Mouse (Mus musculus): ENCODE measurements around the gene Slc25a47. TPM values are rescaled to one million over a fixed set of nuclear protein-coding genes. Genes with fewer than 3 reads are reported as not detected.
A peak's percentile ranks its signal among the peaks of the same experiment; 100 is the strongest.
"Not testable (repeated sequence)": the region's sequence is repeated elsewhere in the genome, so short reads cannot be mapped to it uniquely, and the experiment has no call there.

Gene Slc25a47
- polyA plus RNA-seq, 1 experiment from 2014 or later: 11.0 TPM

DNA sequence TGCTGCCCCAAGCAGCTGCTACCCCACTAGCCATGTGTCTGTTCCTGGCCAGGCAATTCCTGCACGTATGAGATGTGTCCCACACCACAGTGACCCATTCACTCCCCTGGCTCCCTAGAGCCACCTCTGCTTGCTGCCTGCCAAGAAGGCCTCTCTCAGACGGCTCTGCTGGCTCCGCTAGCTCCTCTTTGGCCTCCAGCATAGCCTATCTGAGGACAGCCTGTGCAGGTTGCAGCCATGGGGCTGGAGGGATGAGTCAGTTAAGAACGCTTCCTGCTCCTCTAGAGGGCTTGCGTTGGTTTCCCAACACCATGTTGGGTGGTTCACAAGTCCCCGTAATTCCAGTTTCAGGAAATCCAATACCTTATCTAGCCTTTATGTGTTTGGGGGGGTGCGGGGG lies 6.8 kb downstream of the Slc25a47 start:
- 91% methylated on average over 7 of the region's 7 CpGs for WGBS
- Histone ChIP-seq H3K4me2 (ENCODE audit: low read length) (no peak overlapping the region), H3K27me3 (replicated peaks; ENCODE audit: control insufficient read depth, insufficient read depth, low read length) (no peaks in the 10 kb centered on the region), H3K4me1 (replicated peaks; ENCODE audit: control insufficient read depth, insufficient read depth, low read length) (peaks cover 9% of the 10 kb centered on the region), H3K4me3 (ENCODE audit: low read depth, low read length) (no peak overlapping the region), H3K9ac (ENCODE audit: low read length) (no peak overlapping the region), H3K9me3 (ENCODE audit: control insufficient read depth, low read length) (no peaks in the 10 kb centered on the region), H3K36me3 (ENCODE audit: control insufficient read depth, insufficient read depth, low read length) (peaks cover 38% of the 10 kb centered on the region), H3K27ac (ENCODE audit: low read depth) (no peak overlapping the region)
- ATAC-seq (replicated peaks; ENCODE audit: low FRiP score, low TSS enrichment, low read depth) (no peak), DNase-seq (ENCODE audit: low spot score) (no peak)

DNA sequence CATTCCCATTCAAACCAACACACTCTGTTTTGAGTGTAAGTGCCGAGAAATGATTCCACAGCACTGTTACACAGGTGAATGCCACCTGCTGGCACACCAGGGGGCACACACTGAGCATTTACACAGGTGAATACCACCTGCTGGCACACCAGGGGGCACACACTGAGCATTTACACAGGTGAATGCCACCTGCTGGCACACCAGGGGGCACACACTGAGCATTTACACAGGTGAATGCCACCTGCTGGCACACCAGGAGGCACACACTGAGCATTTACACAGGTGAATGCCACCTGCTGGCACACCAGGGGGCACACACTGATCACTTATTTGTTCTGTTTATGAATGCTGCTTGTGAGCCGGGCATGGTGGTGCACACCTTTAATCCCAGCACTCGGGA lies 12.2 kb downstream of the Slc25a47 start:
- H3K36me3 ChIP-seq (ENCODE audit: control insufficient read depth, insufficient read depth, low read length): peaks cover 16% of the 10 kb centered on the region

DNA sequence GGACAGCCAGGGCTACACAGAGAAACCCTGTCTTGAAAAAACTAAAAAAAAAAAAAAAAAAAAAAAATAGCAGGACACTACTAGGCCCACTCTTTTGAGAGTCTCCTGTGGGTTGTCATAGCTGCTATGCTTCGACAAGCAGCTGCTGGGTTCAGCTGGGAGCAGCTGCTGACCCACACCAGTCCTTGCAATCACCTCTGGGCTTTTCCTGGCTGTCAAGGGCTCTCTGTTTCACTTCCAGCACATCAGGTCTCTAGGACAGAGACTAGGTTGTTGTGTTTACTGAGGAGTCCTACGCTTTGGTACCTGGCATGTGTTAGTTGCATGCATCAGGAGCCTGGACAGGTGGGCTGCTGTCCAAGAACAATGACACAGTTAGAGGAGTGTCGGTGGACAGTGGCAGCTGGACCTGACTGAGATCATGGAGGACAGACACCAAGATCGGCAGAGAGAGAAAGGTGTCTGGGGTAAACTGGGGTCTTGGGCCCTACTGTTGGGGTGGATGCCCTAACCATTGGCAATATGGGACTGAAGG lies 13.7 kb downstream of the Slc25a47 start:
- no peak overlapping the region for H3K9ac ChIP-seq (ENCODE audit: low read length)
- no peak overlapping the region for H3K27ac ChIP-seq (ENCODE audit: low read depth)
- no peaks in the 10 kb centered on the region for H3K4me1 ChIP-seq (replicated peaks; ENCODE audit: control insufficient read depth, insufficient read depth, low read length)
- peaks cover 7% of the 10 kb centered on the region for H3K36me3 ChIP-seq (ENCODE audit: control insufficient read depth, insufficient read depth, low read length)
- H3K4me2 ChIP-seq (ENCODE audit: low read length): no peak overlapping the region
- no peak overlapping the region for H3K4me3 ChIP-seq (ENCODE audit: low read depth, low read length)
- DNase-seq (ENCODE audit: low spot score) (no peak), ATAC-seq (replicated peaks; ENCODE audit: low FRiP score, low TSS enrichment, low read depth) (no peak)
- WGBS: 77% methylated on average over 4 of the region's 4 CpGs
- H3K9me3 ChIP-seq (ENCODE audit: control insufficient read depth, low read length): no peaks in the 10 kb centered on the region
- no peaks in the 10 kb centered on the region for H3K27me3 ChIP-seq (replicated peaks; ENCODE audit: control insufficient read depth, insufficient read depth, low read length)

More for the DNA sequence above, 12.2 kb downstream of the Slc25a47 start:
- H3K4me1 ChIP-seq (replicated peaks; ENCODE audit: control insufficient read depth, insufficient read depth, low read length); DNase-seq (ENCODE audit: low spot score); H3K4me2 ChIP-seq (ENCODE audit: low read length); H3K27ac ChIP-seq (ENCODE audit: low read depth); H3K27me3 ChIP-seq (replicated peaks; ENCODE audit: control insufficient read depth, insufficient read depth, low read length); H3K9me3 ChIP-seq (ENCODE audit: control insufficient read depth, low read length); ATAC-seq (replicated peaks; ENCODE audit: low FRiP score, low TSS enrichment, low read depth); H3K4me3 ChIP-seq (ENCODE audit: low read depth, low read length); H3K9ac ChIP-seq (ENCODE audit: low read length): not testable (repeated sequence)
- WGBS: 94% methylated on average over 3 of the region's 3 CpGs

DNA sequence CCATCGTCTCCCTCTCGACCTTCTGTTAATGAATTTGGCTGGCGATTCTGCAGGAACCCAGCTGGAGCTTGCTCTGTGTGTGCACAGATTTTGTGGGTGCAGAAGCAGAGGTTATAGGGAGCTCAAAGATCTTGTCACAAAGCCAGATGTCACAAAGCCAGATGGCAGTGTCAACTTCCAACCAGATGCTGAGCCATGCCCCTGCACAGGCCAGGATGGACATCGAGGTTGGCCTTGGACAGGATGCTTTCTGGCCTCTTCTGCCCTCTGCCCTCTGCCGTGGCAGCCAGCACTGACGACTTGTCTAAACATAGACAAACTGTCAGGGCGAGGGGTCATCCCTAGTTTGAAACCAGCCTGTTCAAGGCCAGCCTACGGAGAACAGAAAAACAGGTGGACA lies 14.3 kb downstream of the Slc25a47 start:
- peaks cover 2% of the 10 kb centered on the region for H3K36me3 ChIP-seq (ENCODE audit: control insufficient read depth, insufficient read depth, low read length)
- H3K9ac ChIP-seq (ENCODE audit: low read length): no peak overlapping the region
- no peaks in the 10 kb centered on the region for H3K4me1 ChIP-seq (replicated peaks; ENCODE audit: control insufficient read depth, insufficient read depth, low read length)
- H3K4me3 ChIP-seq (ENCODE audit: low read depth, low read length): no peak overlapping the region
- ATAC-seq (replicated peaks; ENCODE audit: low FRiP score, low TSS enrichment, low read depth) (no peak), DNase-seq (ENCODE audit: low spot score) (no peak)
- H3K27me3 ChIP-seq (replicated peaks; ENCODE audit: control insufficient read depth, insufficient read depth, low read length): no peaks in the 10 kb centered on the region
- H3K4me2 ChIP-seq (ENCODE audit: low read length): no peak overlapping the region
- H3K9me3 ChIP-seq (ENCODE audit: control insufficient read depth, low read length): no peaks in the 10 kb centered on the region
- 34% methylated on average over 8 of the region's 8 CpGs for WGBS
- no peak overlapping the region for H3K27ac ChIP-seq (ENCODE audit: low read depth)

- no peak for DNase-seq (ENCODE audit: low spot score)
- no peak for ATAC-seq (replicated peaks; ENCODE audit: low FRiP score, low TSS enrichment, low read depth)
- Histone ChIP-seq H3K4me2 (ENCODE audit: low read length) (no peak overlapping the region), H3K9ac (ENCODE audit: low read length) (no peak overlapping the region), H3K9me3 (ENCODE audit: control insufficient read depth, low read length) (no peaks in the 10 kb centered on the region), H3K4me3 (ENCODE audit: low read depth, low read length) (no peak overlapping the region), H3K27me3 (replicated peaks; ENCODE audit: control insufficient read depth, insufficient read depth, low read length) (no peaks in the 10 kb centered on the region), H3K27ac (ENCODE audit: low read depth) (no peak overlapping the region), H3K4me1 (replicated peaks; ENCODE audit: control insufficient read depth, insufficient read depth, low read length) (no peaks in the 10 kb centered on the region), H3K36me3 (ENCODE audit: control insufficient read depth, insufficient read depth, low read length) (0 out of 2 replicates have a peak, but pooled peaks cover under 1% of the 10 kb centered on the region)
- 85% methylated on average over 8 of the region's 8 CpGs for WGBS
Measured at GRCm38 (mm10) chr12:108850886-108851285, 15.0 kb downstream of the Slc25a47 start.

DNA sequence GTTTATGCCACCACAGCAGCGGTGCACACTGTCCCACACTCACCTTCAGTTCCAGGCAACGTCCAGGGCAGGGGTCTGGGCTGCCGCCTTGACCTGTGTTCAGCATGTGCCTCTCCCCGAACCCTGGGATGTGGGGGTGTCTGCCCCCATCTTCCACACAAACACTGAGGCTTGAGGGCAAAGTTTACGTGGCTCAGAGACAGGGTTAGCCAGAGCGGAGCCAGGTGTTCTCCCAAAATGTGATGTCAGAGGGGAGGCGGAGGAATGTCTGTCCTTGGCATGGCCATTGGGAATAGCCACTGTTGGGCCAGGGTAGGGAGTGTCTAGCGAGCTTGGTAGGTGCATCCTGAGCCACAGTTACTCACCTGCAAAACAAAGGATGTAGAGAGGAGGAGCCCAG lies 17.0 kb downstream of the Slc25a47 start:
- ATAC-seq (replicated peaks; ENCODE audit: low FRiP score, low TSS enrichment, low read depth): no peak
- no peak overlapping the region for H3K27ac ChIP-seq (ENCODE audit: low read depth)
- 88% methylated on average over 8 of the region's 8 CpGs for WGBS

GRCm38 (mm10) chr12:108855081-108855480 lies 19.2 kb downstream of the Slc25a47 start:
- H3K4me1 ChIP-seq (replicated peaks; ENCODE audit: control insufficient read depth, insufficient read depth, low read length): no peaks in the 10 kb centered on the region
- H3K4me2 ChIP-seq (ENCODE audit: low read length): no peak overlapping the region
- no peaks in the 10 kb centered on the region for H3K27me3 ChIP-seq (replicated peaks; ENCODE audit: control insufficient read depth, insufficient read depth, low read length)
- H3K9ac ChIP-seq (ENCODE audit: low read length): no peak overlapping the region
- no peak overlapping the region for H3K4me3 ChIP-seq (ENCODE audit: low read depth, low read length)
- WGBS: 90% methylated on average over 10 of the region's 10 CpGs
- H3K27ac ChIP-seq (ENCODE audit: low read depth): no peak overlapping the region
- H3K9me3 ChIP-seq (ENCODE audit: control insufficient read depth, low read length): no peaks in the 10 kb centered on the region
- DNase-seq (ENCODE audit: low spot score) (no peak), ATAC-seq (replicated peaks; ENCODE audit: low FRiP score, low TSS enrichment, low read depth) (no peak)
- H3K36me3 ChIP-seq (ENCODE audit: control insufficient read depth, insufficient read depth, low read length): peaks cover 17% of the 10 kb centered on the region; the same call in 1 of the 2 replicates

More for the DNA sequence above, 17.0 kb downstream of the Slc25a47 start:
- no peak overlapping the region for H3K9ac ChIP-seq (ENCODE audit: low read length)
- no peak overlapping the region for H3K4me3 ChIP-seq (ENCODE audit: low read depth, low read length)
- no peaks in the 10 kb centered on the region for H3K27me3 ChIP-seq (replicated peaks; ENCODE audit: control insufficient read depth, insufficient read depth, low read length)
- no peaks in the 10 kb centered on the region for H3K4me1 ChIP-seq (replicated peaks; ENCODE audit: control insufficient read depth, insufficient read depth, low read length)
- no peak overlapping the region for H3K4me2 ChIP-seq (ENCODE audit: low read length)
- no peak for DNase-seq (ENCODE audit: low spot score)
- H3K9me3 ChIP-seq (ENCODE audit: control insufficient read depth, low read length): no peaks in the 10 kb centered on the region
- H3K36me3 ChIP-seq (ENCODE audit: control insufficient read depth, insufficient read depth, low read length): 0 out of 2 replicates have a peak, but pooled peaks cover 3% of the 10 kb centered on the region

DNA sequence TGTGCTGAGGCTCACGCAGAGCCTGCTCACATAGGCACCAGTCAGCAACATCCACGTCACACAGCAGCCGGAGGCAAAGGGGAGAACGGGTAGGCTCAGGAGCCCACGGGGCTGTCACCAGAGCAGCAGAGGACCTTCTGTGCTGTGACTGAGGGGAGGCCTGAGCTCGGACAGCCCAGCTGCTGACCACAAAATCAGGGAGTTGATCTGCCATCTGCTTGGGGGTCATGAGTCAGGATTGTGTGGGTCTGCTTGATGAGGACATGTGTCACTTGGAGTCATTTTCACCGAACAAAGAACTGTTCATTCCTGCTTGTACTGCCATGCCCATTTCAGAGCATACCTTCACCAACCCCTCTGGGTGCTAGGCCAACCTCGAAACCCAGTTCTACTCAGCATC lies 20.3 kb downstream of the Slc25a47 start:
- Histone ChIP-seq H3K27ac (ENCODE audit: low read depth) (no peak overlapping the region), H3K4me2 (ENCODE audit: low read length) (no peak overlapping the region), H3K27me3 (replicated peaks; ENCODE audit: control insufficient read depth, insufficient read depth, low read length) (no peaks in the 10 kb centered on the region), H3K4me1 (replicated peaks; ENCODE audit: control insufficient read depth, insufficient read depth, low read length) (no peaks in the 10 kb centered on the region), H3K9me3 (ENCODE audit: control insufficient read depth, low read length) (no peaks in the 10 kb centered on the region), H3K36me3 (ENCODE audit: control insufficient read depth, insufficient read depth, low read length) (peaks cover 26% of the 10 kb centered on the region; the same call in 1 of the 2 replicates), H3K9ac (ENCODE audit: low read length) (no peak overlapping the region), H3K4me3 (ENCODE audit: low read depth, low read length) (no peak overlapping the region)
- DNase-seq (ENCODE audit: low spot score) (no peak), ATAC-seq (replicated peaks; ENCODE audit: low FRiP score, low TSS enrichment, low read depth) (no peak)
- WGBS: 84% methylated on average over 8 of the region's 8 CpGs

DNA sequence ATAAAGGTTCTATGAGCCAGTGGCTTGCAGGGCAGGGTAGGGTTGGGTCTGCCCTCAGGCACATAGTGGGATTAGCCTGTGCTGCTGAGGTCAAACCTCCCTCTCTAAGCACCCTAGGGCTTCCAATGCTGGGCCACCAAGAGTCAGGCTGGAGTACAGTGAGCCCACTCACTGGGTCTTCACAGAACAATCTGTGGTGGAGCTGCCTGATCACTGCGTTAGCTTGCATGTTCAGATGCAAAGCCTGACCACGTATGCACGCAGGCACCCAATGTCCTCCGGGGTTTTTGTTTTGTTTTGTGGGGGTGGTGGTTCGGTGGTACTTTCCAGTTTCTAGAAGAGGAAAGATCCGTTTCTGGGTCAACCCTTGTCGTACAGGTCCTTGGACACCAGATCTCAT lies 21.3 kb downstream of the Slc25a47 start:
- Histone ChIP-seq H3K4me3 (ENCODE audit: low read depth, low read length) (no peak overlapping the region), H3K4me2 (ENCODE audit: low read length) (no peak overlapping the region), H3K36me3 (ENCODE audit: control insufficient read depth, insufficient read depth, low read length) (peaks cover 35% of the 10 kb centered on the region), H3K9ac (ENCODE audit: low read length) (no peak overlapping the region), H3K4me1 (replicated peaks; ENCODE audit: control insufficient read depth, insufficient read depth, low read length) (no peaks in the 10 kb centered on the region), H3K9me3 (ENCODE audit: control insufficient read depth, low read length) (no peaks in the 10 kb centered on the region), H3K27ac (ENCODE audit: low read depth) (peak overlapping the region; percentile 48), H3K27me3 (replicated peaks; ENCODE audit: control insufficient read depth, insufficient read depth, low read length) (no peaks in the 10 kb centered on the region)
- no peak for DNase-seq (ENCODE audit: low spot score)
- no peak for ATAC-seq (replicated peaks; ENCODE audit: low FRiP score, low TSS enrichment, low read depth)
- 88% methylated on average over 7 of the region's 7 CpGs for WGBS

Measured in intestine, embryonic 14.5 days (tissue).